Mouse (Mus musculus) embryonic facial prominence, embryonic 11.5 days (tissue): ENCODE results near the gene Ubxn6. TPM values are rescaled to one million over a fixed set of nuclear protein-coding genes. Genes with fewer than 3 reads are reported as not detected.

ENCODE experiments used
- ATAC-seq: fragments of 200-750 bp; cut with Nextera tagmentation; replicated peaks from 2 replicates; pipeline ENCODE4 v1.8.0; 2017; ENCODE audit warnings: low read depth; ENCODE audit not compliant: insufficient number of reproducible peaks, low FRiP score, low TSS enrichment
- DNase-seq: peaks from one replicate; pipeline ENCODE4 v3.0.0-alpha.2; 2015; ENCODE audit warnings: low spot score
- H3K27ac ChIP-seq: fragments of 300-500 bp; sonication (generic); replicated peaks from 2 replicates; pipeline ENCODE4 v1.5.1; 2014; ENCODE audit warnings: mild to moderate bottlenecking, low read depth, low read length, control low read depth
- H3K27me3 ChIP-seq: fragments of 300-500 bp; sonication (generic); 2 replicates; pipeline ENCODE4 v1.6.1; 2014; ENCODE audit warnings: mild to moderate bottlenecking, low read length, moderate library complexity, mixed read lengths; ENCODE audit not compliant: control insufficient read depth, insufficient read depth
- H3K36me3 ChIP-seq: fragments of 300-500 bp; sonication (generic); replicated peaks from 2 replicates; pipeline ENCODE4 v1.6.1; 2014; ENCODE audit warnings: low read depth, mild to moderate bottlenecking, low read length, moderate library complexity, mixed read lengths; ENCODE audit not compliant: control insufficient read depth, insufficient read depth
- H3K4me1 ChIP-seq: fragments of 300-500 bp; sonication (generic); 2 replicates; pipeline ENCODE4 v1.6.1; 2014; ENCODE audit warnings: low read length, mixed read lengths; ENCODE audit not compliant: control insufficient read depth, insufficient read depth
- H3K4me2 ChIP-seq: fragments of 300-500 bp; sonication (generic); 2 replicates; pipeline ENCODE4 v1.6.1; 2014; ENCODE audit warnings: low read depth, mild to moderate bottlenecking, control low read depth, low read length, moderate library complexity
- H3K4me3 ChIP-seq: fragments of 300-500 bp; sonication (generic); 2 replicates; pipeline ENCODE4 v1.5.1; 2014; ENCODE audit warnings: low read depth, low read length, control low read depth
- H3K9ac ChIP-seq: fragments of 300-500 bp; sonication (generic); replicated peaks from 2 replicates; pipeline ENCODE4 v1.6.1; 2014; ENCODE audit warnings: mild to moderate bottlenecking, control low read depth, low read length
- H3K9me3 ChIP-seq: fragments of 300-500 bp; sonication (generic); replicated peaks from 2 replicates; pipeline ENCODE4 v1.6.1; 2016; ENCODE audit warnings: mild to moderate bottlenecking, low read length, inconsistent platforms, mixed read lengths; ENCODE audit not compliant: control insufficient read depth
- WGBS: fragments of 180-500 bp; shearing (Covaris S2); extraction: QIAGEN DNeasy Blood & Tissue Kit; methylation state at CpG from one replicate; pipeline ENCODE4 v1.1.7; 2014; 5-methylcytosine and 5-hydroxymethylcytosine counted together
- polyA plus RNA-seq: library from polyadenylated mRNA; unstranded; fragments of >200 nt; fragmentation: Nextera tagmentation; extraction: Ambion mirVana; gene quantifications from 2 replicates; pipeline ENCODE4 v1.2.1, GENCODE M21; 2014

The Ubxn6 gene
- polyA plus RNA-seq, 1 experiment from 2014 or later = 43.1 TPM

DNA sequence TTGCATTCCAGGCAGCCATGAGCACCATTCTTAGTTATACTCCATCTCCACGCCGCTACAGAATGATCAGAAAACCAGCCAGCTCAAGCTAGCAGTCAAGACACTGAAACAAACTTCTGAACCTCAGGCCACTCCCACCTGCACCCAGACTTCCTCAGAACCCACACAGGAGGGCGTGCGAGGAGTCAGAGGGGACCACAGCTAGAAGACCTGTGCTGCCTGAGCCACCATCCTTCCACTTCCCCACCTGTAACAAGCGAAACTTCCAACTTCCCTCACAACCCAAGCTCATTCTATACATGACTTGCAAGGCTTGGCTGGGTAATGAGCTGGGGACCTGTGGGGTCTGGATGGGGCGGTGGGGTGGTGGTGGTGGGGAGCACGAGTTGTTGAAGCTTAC is 42.0 kb downstream of the Ubxn6 start:
- H3K4me2 ChIP-seq = no peak overlapping the region
- 74% methylated on average over 7 of the region's 7 CpGs for WGBS
- H3K4me3 ChIP-seq = no peak overlapping the region
- no peak for DNase-seq
- no peaks in the 10 kb centered on the region for H3K27me3 ChIP-seq
- H3K4me1 ChIP-seq = no peaks in the 10 kb centered on the region
- H3K9me3 ChIP-seq = no peaks in the 10 kb centered on the region
- peaks cover 5% of the 10 kb centered on the region; the same call in 1 of the 2 replicates for H3K36me3 ChIP-seq
- ATAC-seq = no peak
- H3K27ac ChIP-seq = no peak overlapping the region
- H3K9ac ChIP-seq = no peak overlapping the region

DNA sequence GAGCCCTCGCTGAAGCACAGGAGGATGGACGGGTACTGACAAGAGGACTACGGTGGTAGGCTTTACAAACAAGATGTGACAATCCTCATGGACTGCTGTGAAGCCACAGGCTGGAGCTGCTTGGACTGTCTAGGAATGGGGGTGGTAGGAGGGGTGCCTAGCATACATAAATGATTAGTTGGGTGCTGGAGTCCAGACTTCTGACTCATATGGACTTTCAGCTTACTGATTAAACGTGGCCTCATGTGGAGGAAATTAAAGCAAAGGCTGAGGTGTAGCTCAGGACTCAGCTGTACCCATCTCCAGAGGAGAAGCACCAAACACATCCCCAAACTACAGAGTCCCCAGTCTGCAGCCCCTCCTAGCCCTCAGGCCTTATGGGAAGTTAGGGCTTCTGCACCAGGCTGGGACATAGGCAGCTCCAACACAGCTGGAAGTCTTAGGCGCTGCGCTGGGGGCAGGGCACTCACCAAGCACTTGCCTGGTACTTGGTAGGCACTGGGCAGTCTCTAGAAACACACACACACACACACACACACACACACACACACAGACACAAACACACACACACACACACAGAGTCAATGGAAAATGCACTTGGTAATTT is 42.6 kb downstream of the Ubxn6 start:
- H3K4me3 ChIP-seq = no peak overlapping the region
- H3K27ac ChIP-seq = no peak overlapping the region
- H3K9me3 ChIP-seq = no peaks in the 10 kb centered on the region
- DNase-seq (no peak), ATAC-seq (no peak)
- peaks cover 5% of the 10 kb centered on the region; the same call in 1 of the 2 replicates for H3K36me3 ChIP-seq
- WGBS = 70% methylated on average over 6 of the region's 6 CpGs
- H3K27me3 ChIP-seq = no peaks in the 10 kb centered on the region
- no peak overlapping the region for H3K4me2 ChIP-seq
- H3K9ac ChIP-seq = no peak overlapping the region
- H3K4me1 ChIP-seq = no peaks in the 10 kb centered on the region

DNA sequence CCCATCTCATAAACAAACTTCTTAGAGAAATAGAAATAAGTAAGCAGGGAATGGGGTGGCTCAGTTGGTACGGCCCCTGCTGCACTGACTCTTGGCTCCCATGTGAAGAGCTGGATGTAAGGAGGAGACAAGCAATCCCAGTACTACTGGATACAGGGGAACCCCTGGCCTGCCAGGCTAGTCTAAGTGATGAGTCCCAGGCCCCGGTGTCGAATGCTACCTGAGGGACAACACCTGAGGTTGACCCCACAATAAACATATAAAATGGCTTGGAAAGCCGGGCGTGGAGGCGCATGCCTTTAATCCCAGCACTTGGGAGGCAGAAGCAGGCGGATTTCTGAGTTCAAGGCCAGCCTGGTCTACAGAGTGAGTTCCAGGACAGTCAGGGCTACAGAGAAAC is 43.4 kb downstream of the Ubxn6 start:
- Histone ChIP-seq H3K27me3 (no peaks in the 10 kb centered on the region), H3K4me2 (no peak overlapping the region), H3K4me1 (no peaks in the 10 kb centered on the region), H3K36me3 (peaks cover 5% of the 10 kb centered on the region; the same call in 1 of the 2 replicates), H3K9ac (no peak overlapping the region), H3K4me3 (no peak overlapping the region), H3K27ac (no peak overlapping the region), H3K9me3 (no peaks in the 10 kb centered on the region)
- 94% methylated on average over 7 of the region's 7 CpGs for WGBS
- no peak for DNase-seq
- ATAC-seq = no peak

DNA sequence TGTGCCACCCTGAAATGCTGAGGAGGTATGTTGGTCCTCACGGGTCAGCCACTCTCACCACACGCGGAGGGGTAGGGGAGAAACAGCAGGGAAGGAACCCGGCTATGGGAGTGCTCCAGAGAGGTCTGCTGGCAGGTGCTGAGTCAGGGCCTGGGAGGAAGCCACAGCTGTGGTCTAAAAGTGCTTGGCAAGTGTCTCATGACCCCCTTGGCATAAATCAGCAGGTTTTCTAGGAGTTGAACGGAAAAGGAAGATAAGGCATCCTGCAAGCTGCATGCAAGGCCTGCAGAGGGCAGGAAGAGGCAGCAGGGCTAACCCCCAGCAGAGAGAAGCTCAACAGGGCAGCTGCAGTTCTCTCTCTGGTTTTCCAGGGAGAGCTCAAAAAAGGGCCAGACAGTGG is 43.9 kb downstream of the Ubxn6 start:
- Histone ChIP-seq H3K4me1 (no peaks in the 10 kb centered on the region), H3K36me3 (peaks cover 5% of the 10 kb centered on the region; the same call in 1 of the 2 replicates), H3K9ac (no peak overlapping the region), H3K27me3 (no peaks in the 10 kb centered on the region), H3K4me3 (no peak overlapping the region), H3K9me3 (no peaks in the 10 kb centered on the region), H3K4me2 (no peak overlapping the region; the same call in 1 of the 2 replicates), H3K27ac (no peak overlapping the region)
- WGBS = 75% methylated on average over 5 of the region's 5 CpGs
- DNase-seq (no peak), ATAC-seq (no peak)

DNA sequence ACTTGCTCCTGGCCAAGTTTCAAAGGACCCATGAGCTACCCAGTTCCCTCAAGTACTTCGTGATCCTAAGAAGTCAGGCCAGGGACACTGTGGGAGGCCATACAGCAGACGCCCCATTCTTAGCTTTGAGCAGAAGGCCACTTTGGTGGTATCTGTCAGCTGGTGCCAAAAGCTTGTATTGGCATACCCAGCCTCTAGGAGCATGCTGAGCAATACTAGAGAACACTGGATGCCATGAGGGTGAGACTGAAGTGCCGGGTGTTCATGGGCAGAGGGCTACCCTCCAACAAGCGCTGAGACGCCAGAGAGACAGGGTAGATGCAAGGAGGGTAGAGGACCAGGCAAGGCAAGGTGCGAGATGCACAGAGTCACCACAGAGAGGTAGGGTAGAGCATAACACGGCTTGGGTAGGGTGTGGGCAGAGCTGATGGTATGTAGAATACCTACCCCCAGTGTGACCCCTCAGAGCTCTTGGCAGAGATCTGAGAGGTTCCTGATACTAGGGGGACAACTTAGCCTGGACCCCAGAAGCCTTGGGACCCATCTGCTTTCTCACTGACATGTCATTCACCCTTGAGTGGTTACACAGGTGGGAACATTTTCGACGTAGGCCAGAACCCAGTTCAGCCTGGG is 44.5 kb downstream of the Ubxn6 start:
- no peak overlapping the region for H3K4me3 ChIP-seq
- H3K27ac ChIP-seq = no peak overlapping the region
- peaks cover 5% of the 10 kb centered on the region; the same call in 1 of the 2 replicates for H3K36me3 ChIP-seq
- no peaks in the 10 kb centered on the region for H3K9me3 ChIP-seq
- H3K27me3 ChIP-seq = no peaks in the 10 kb centered on the region
- DNase-seq (no peak), ATAC-seq (no peak)
- no peak overlapping the region for H3K9ac ChIP-seq
- WGBS = 93% methylated on average over 9 of the region's 9 CpGs
- H3K4me1 ChIP-seq = no peaks in the 10 kb centered on the region
- no peak overlapping the region for H3K4me2 ChIP-seq

DNA sequence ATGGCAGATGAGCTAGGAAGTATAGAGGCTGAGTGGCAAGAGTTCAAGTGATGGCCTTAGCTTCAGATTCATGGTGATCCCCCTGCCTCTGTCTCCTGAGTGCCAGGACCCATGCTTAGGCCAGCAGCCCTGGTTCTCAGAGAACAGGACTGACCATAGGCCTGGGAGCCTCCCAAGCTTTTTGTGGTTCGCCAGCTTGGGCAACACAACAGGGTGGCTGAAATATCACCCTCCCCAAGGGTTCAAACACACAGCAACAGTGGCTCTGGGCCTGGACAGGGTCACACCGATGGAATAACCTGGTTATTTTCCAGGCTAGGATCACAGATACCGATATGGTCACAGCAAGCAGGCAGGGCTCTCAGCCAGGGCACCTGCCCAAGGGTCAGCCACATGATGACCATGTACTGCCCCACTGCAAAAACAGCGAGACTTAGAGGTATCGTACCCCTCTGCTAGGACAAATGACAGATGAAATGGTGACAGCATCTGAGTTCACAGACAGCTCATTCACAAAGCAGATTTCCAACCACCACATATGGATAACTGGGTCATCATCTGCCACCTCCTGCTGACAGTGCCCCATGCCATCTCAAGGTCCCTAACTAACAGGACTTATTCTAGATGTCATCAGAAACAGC is 46.9 kb downstream of the Ubxn6 start:
- Histone ChIP-seq H3K4me3 (no peak overlapping the region), H3K9me3 (no peaks in the 10 kb centered on the region), H3K36me3 (peaks cover 5% of the 10 kb centered on the region; the same call in 1 of the 2 replicates), H3K27me3 (no peaks in the 10 kb centered on the region), H3K27ac (no peak overlapping the region), H3K4me1 (no peaks in the 10 kb centered on the region; the same call in 1 of the 2 replicates), H3K9ac (no peak overlapping the region), H3K4me2 (no peak overlapping the region)
- DNase-seq (no peak), ATAC-seq (no peak)
- 92% methylated on average over 5 of the region's 5 CpGs for WGBS

DNA sequence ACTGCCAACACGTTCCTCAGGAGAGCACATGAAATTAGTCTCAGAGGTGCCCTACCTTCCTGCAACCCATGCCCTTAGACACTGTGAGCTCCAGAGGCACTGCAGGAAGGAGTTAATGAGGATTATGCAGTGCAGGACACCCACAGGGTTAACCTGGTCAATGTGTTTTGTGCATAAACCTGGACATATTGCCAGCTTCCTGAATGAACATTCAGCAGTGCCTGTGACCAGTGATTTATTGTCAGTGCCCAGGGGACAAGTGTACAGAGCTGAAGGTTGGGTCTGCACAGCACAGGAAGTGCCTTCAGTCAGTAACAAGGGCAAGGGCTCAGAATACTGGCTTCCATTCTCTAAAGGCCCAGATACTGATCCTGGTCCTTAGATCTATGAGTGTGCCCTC is 47.9 kb downstream of the Ubxn6 start:
- Histone ChIP-seq H3K27ac (no peak overlapping the region), H3K4me1 (no peaks in the 10 kb centered on the region; the same call in 1 of the 2 replicates), H3K4me3 (no peak overlapping the region), H3K27me3 (no peaks in the 10 kb centered on the region), H3K9me3 (no peaks in the 10 kb centered on the region), H3K9ac (no peak overlapping the region), H3K4me2 (no peak overlapping the region), H3K36me3 (peaks cover 5% of the 10 kb centered on the region; the same call in 1 of the 2 replicates)
- no peak for ATAC-seq
- DNase-seq = no peak
- WGBS = 80% methylated on average over 1 of the region's 1 CpGs

DNA sequence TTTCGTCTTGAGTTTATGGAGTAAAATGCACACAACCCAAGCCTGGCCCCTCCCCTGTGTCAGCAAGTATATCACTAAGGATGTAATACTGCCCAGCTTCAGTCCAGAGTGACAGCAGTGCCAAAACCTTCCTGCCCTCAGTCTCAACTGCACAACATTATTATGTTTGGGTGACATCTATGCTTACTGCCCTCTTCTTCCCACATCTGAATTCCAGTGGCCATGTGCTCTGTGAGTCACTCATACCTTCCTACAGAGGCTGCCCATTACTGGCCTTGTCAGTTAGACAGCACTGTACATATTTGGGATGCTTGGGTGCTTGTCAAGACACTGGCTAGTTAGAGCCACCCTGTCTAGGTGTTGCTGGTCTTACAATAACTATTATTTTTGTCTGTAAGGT is 48.5 kb downstream of the Ubxn6 start:
- 88% methylated on average over 1 of the region's 1 CpGs for WGBS
- no peak overlapping the region for H3K9ac ChIP-seq
- ATAC-seq = no peak
- H3K27me3 ChIP-seq = no peaks in the 10 kb centered on the region
- H3K36me3 ChIP-seq = peaks cover 5% of the 10 kb centered on the region; the same call in 1 of the 2 replicates
- H3K9me3 ChIP-seq = no peaks in the 10 kb centered on the region
- H3K27ac ChIP-seq = no peak overlapping the region
- no peaks in the 10 kb centered on the region; the same call in 1 of the 2 replicates for H3K4me1 ChIP-seq
- H3K4me3 ChIP-seq = no peak overlapping the region
- no peak overlapping the region for H3K4me2 ChIP-seq
- no peak for DNase-seq
